Mouse (Mus musculus): ENCODE measurements around the gene Sfxn2. TPM values are rescaled to one million over a fixed set of nuclear protein-coding genes. Genes with fewer than 3 reads are reported as not detected.

The Sfxn2 gene
- polyA plus RNA-seq, 2 experiments, result 7.4 to 15.0 TPM

GRCm38 (mm10) chr19:46530449-46530990 lies 42.6 kb upstream of the Sfxn2 start:
- TF ChIP-seq CTCF (IDR thresholded peaks at IDR 0.05; ENCODE audit: low read depth) (no peak), EP300 (IDR thresholded peaks at IDR 0.05; ENCODE audit: low read depth) (no peak)
- ATAC-seq (ENCODE audit: insufficient read depth) (no peak), DNase-seq (ENCODE audit: low read depth in 3 of 3, low spot score in 3 of 3) (no peak)
- Histone ChIP-seq H3K9me3 (ENCODE audit: control insufficient read depth, low read length) (no peaks in the 10 kb centered on the region), H3K36me3 (replicated peaks; ENCODE audit: control insufficient read depth, insufficient read depth, low read depth) (no peaks in the 10 kb centered on the region), H3K4me1 (replicated peaks; ENCODE audit: control insufficient read depth in 2 of 2, insufficient read depth in 2 of 2, low read length in 1 of 2) (peaks cover 20 to 37% of the 10 kb centered on the region in 2 experiments), H3K27ac (no peak overlapping the region), H3K4me3 (ENCODE audit: insufficient read depth in 1 of 2, low read depth in 2 of 2, low read length in 2 of 2) (no peak overlapping the region), H3K27me3 (ENCODE audit: control insufficient read depth, insufficient read depth, low read length) (no peaks in the 10 kb centered on the region), H3K4me2 (ENCODE audit: low read depth) (no peak overlapping the region), H3K9ac (replicated peaks) (no peak overlapping the region)
- WGBS (ENCODE audit: insufficient replicate concordance), result 47% methylated on average over 8 of the region's 8 CpGs

- H3K4me2 ChIP-seq (ENCODE audit: low read depth), result peak overlapping the region; percentile 37
These were observed 41.8 kb upstream of the Sfxn2 start for GRCm38 (mm10) chr19:46531071-46532030.

GRCm38 (mm10) chr19:46532031-46532688 lies 41.0 kb upstream of the Sfxn2 start:
- no peaks in the 10 kb centered on the region for H3K9me3 ChIP-seq (ENCODE audit: control insufficient read depth, low read length)
- H3K9ac ChIP-seq (replicated peaks), result peak overlapping the region; percentile 7
- 11% methylated on average over 10 of the region's 10 CpGs for WGBS (ENCODE audit: insufficient replicate concordance)
- DNase-seq (ENCODE audit: low read depth in 3 of 3, low spot score in 3 of 3) (peak in 1 of 3 experiments; percentile 27), ATAC-seq (ENCODE audit: insufficient read depth) (peak; percentile 66)
- no peak overlapping the region for H3K4me3 ChIP-seq (ENCODE audit: insufficient read depth in 1 of 2, low read depth in 2 of 2, low read length in 2 of 2)
- peak overlapping the region; percentile 25; the same call in 1 of the 2 replicates for H3K27ac ChIP-seq
- H3K4me2 ChIP-seq (ENCODE audit: low read depth), result peak overlapping the region; percentile 37
- H3K4me1 ChIP-seq (replicated peaks; ENCODE audit: control insufficient read depth in 2 of 2, insufficient read depth in 2 of 2, low read length in 1 of 2), result peaks cover 20 to 37% of the 10 kb centered on the region in 2 experiments
- TF ChIP-seq EP300 (IDR thresholded peaks at IDR 0.05; ENCODE audit: low read depth) (peak; percentile 29; the same call in 1 of the 2 replicates), CTCF (IDR thresholded peaks at IDR 0.05; ENCODE audit: low read depth) (0 out of 2 replicates have a peak, but pooled peaks have one; percentile 6)
- H3K27me3 ChIP-seq (ENCODE audit: control insufficient read depth, insufficient read depth, low read length), result no peaks in the 10 kb centered on the region
- H3K36me3 ChIP-seq (replicated peaks; ENCODE audit: control insufficient read depth, insufficient read depth, low read depth), result no peaks in the 10 kb centered on the region

More at GRCm38 (mm10) chr19:46531071-46532030, 41.8 kb upstream of the Sfxn2 start:
- Histone ChIP-seq H3K27me3 (ENCODE audit: control insufficient read depth, insufficient read depth, low read length) (no peaks in the 10 kb centered on the region), H3K27ac (no peak overlapping the region), H3K9me3 (ENCODE audit: control insufficient read depth, low read length) (no peaks in the 10 kb centered on the region), H3K36me3 (replicated peaks; ENCODE audit: control insufficient read depth, insufficient read depth, low read depth) (no peaks in the 10 kb centered on the region), H3K9ac (replicated peaks) (no peak overlapping the region; the same call in 1 of the 2 replicates), H3K4me3 (ENCODE audit: insufficient read depth in 1 of 2, low read depth in 2 of 2, low read length in 2 of 2) (no peak overlapping the region), H3K4me1 (replicated peaks; ENCODE audit: control insufficient read depth in 2 of 2, insufficient read depth in 2 of 2, low read length in 1 of 2) (peaks cover 20 to 37% of the 10 kb centered on the region in 2 experiments)
- no peak for DNase-seq (ENCODE audit: low read depth in 3 of 3, low spot score in 3 of 3)
- no peak for ATAC-seq (ENCODE audit: insufficient read depth)
- TF ChIP-seq EP300 (IDR thresholded peaks at IDR 0.05; ENCODE audit: low read depth) (no peak), CTCF (IDR thresholded peaks at IDR 0.05; ENCODE audit: low read depth) (no peak)
- 27% methylated on average over 16 of the region's 16 CpGs for WGBS (ENCODE audit: insufficient replicate concordance)

- Histone ChIP-seq H3K27ac (no peak overlapping the region), H3K4me1 (replicated peaks; ENCODE audit: control insufficient read depth in 2 of 2, insufficient read depth in 2 of 2, low read length in 1 of 2) (peaks cover 20 to 34% of the 10 kb centered on the region in 2 experiments), H3K9me3 (ENCODE audit: control insufficient read depth, low read length) (no peaks in the 10 kb centered on the region), H3K4me2 (ENCODE audit: low read depth) (no peak overlapping the region), H3K9ac (replicated peaks) (no peak overlapping the region), H3K36me3 (replicated peaks; ENCODE audit: control insufficient read depth, insufficient read depth, low read depth) (no peaks in the 10 kb centered on the region), H3K4me3 (ENCODE audit: insufficient read depth in 1 of 2, low read depth in 2 of 2, low read length in 2 of 2) (no peak overlapping the region), H3K27me3 (ENCODE audit: control insufficient read depth, insufficient read depth, low read length) (no peaks in the 10 kb centered on the region)
- WGBS (ENCODE audit: insufficient replicate concordance), result 55% methylated on average over 4 of the region's 4 CpGs
- DNase-seq (ENCODE audit: low read depth in 3 of 3, low spot score in 3 of 3) (no peak), ATAC-seq (ENCODE audit: insufficient read depth) (no peak)
- TF ChIP-seq CTCF (IDR thresholded peaks at IDR 0.05; ENCODE audit: low read depth) (no peak), EP300 (IDR thresholded peaks at IDR 0.05; ENCODE audit: low read depth) (no peak)
These were observed 40.1 kb upstream of the Sfxn2 start for GRCm38 (mm10) chr19:46533066-46533465.
